Mouse (Mus musculus) megakaryocyte, embryonic 14.5 days (primary cell): ENCODE measurements around the gene Car10.

ENCODE experiments used
- FLI1 ChIP-seq: IDR thresholded peaks from 2 replicates; pipeline ENCODE4 v1.6.1; 2012; ENCODE audit warnings: low read length, inconsistent platforms, mixed read lengths
- GATA1 ChIP-seq: IDR thresholded peaks from 3 replicates; pipeline ENCODE4 v1.6.1; 2012; ENCODE audit warnings: mixed read lengths, low read length, inconsistent platforms, borderline replicate concordance

DNA sequence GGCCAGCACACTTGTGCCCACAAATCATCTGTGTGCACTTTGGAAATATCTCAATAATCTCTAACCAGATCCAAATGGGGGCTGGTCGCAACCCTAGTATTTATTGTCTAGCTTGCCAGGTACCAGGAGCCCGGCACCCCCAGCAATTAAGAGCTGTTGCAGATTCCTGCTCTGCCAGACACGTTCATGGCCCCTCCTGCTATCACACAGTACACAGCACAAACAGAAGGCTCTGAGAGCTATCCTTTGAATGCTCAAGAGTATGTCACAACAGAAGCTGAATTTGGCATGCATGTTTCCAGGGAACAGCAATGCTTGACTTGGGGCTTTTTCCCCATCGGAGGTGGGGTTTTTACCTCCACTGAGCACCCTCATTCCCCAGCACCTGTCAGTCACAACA lies 483.5 kb downstream of the Car10 start:
- TF ChIP-seq GATA1 (no peak), FLI1 (no peak)
